Mouse (Mus musculus) T-cell, adult 2 months (primary cell): ENCODE results near the gene Spink8.
A peak's percentile ranks its signal among the peaks of the same experiment; 100 is the strongest.
"Not testable (repeated sequence)": the region's sequence is repeated elsewhere in the genome, so short reads cannot be mapped to it uniquely, and the experiment has no call there.

Source experiments
- DNase-seq: peaks from one replicate; pipeline ENCODE4 v3.0.0; 2022; ENCODE audit warnings: low spot score

Gene Spink8

GRCm38 (mm10) chr9:109811980-109812379 is at the start of gene Spink8:
Gene Spink8, plus strand, starts transcription at chr9:109812280.
- no peak for DNase-seq

- DNase-seq: not testable (repeated sequence)
These were observed 45.2 kb upstream of the Spink8 start for GRCm38 (mm10) chr9:109766841-109767240.

GRCm38 (mm10) chr9:109790570-109790969 is 21.5 kb upstream of the Spink8 start, which contains the start of gene Fbxw27:
Gene Fbxw27, minus strand, starts transcription at chr9:109790670.
- DNase-seq: not testable (repeated sequence)

- DNase-seq: no peak
These were observed 16.9 kb upstream of the Spink8 start for GRCm38 (mm10) chr9:109795221-109795620.

GRCm38 (mm10) chr9:109795811-109796210 is 16.3 kb upstream of the Spink8 start:
- no peak for DNase-seq

GRCm38 (mm10) chr9:109798051-109798450 is 14.0 kb upstream of the Spink8 start:
- peak; percentile 1 for DNase-seq

GRCm38 (mm10) chr9:109805596-109805995 is 6.5 kb upstream of the Spink8 start:
- DNase-seq: not testable (repeated sequence)

- no peak for DNase-seq
These were observed 5.8 kb upstream of the Spink8 start for GRCm38 (mm10) chr9:109806260-109806659.

- DNase-seq: no peak
These were observed 5.3 kb upstream of the Spink8 start for GRCm38 (mm10) chr9:109806695-109807293.

- DNase-seq: no peak
These were observed 4.2 kb upstream of the Spink8 start for GRCm38 (mm10) chr9:109807898-109808297.

- DNase-seq: no peak
These were observed 1.3 kb downstream of the Spink8 start for GRCm38 (mm10) chr9:109813424-109813823.

GRCm38 (mm10) chr9:109816341-109816740 is 4.3 kb downstream of the Spink8 start:
- DNase-seq: no peak

- DNase-seq: no peak
These were observed 13.7 kb downstream of the Spink8 start for GRCm38 (mm10) chr9:109825739-109826138.

- DNase-seq: no peak
These were observed 14.1 kb downstream of the Spink8 start for GRCm38 (mm10) chr9:109826181-109826580.

GRCm38 (mm10) chr9:109832391-109833087 is 20.5 kb downstream of the Spink8 start, which contains the start of gene Nme6:
Gene Nme6, plus strand, starts transcription at chr9:109832749.
- peak; percentile 80 for DNase-seq

- DNase-seq: no peak
These were observed 21.0 kb downstream of the Spink8 start for GRCm38 (mm10) chr9:109833088-109833412.

GRCm38 (mm10) chr9:109849312-109849758 is 37.3 kb downstream of the Spink8 start, which contains the start of gene Camp:
Gene Camp, minus strand, starts transcription at chr9:109849617.
- no peak for DNase-seq

GRCm38 (mm10) chr9:109850099-109850498 is 38.0 kb downstream of the Spink8 start:
- no peak for DNase-seq

- no peak for DNase-seq
These were observed 42.3 kb downstream of the Spink8 start for GRCm38 (mm10) chr9:109854341-109854740.

GRCm38 (mm10) chr9:109855947-109856346 is 43.9 kb downstream of the Spink8 start:
- no peak for DNase-seq

- peak; percentile 55 for DNase-seq
These were observed 50.4 kb downstream of the Spink8 start for GRCm38 (mm10) chr9:109862397-109863044.

GRCm38 (mm10) chr9:109863085-109863484 is 51.0 kb downstream of the Spink8 start:
- DNase-seq: no peak

GRCm38 (mm10) chr9:109866218-109866617 is 54.1 kb downstream of the Spink8 start:
- DNase-seq: no peak
